Mouse (Mus musculus) C2C12 (cell line): ENCODE data around the gene Nebl. TPM values are rescaled to one million over a fixed set of nuclear protein-coding genes. Genes with fewer than 3 reads are reported as not detected.

Experiments used
- H3K27me3 ChIP-seq: one replicate; pipeline ENCODE4 v1.6.1; 2011; ENCODE audit not compliant: control insufficient read depth, insufficient read depth, insufficient read length
- H3K36me3 ChIP-seq: one replicate; pipeline ENCODE4 v1.6.1; 2011; ENCODE audit not compliant: control insufficient read depth, insufficient read depth
- H3K4me3 ChIP-seq: one replicate; pipeline ENCODE4 v1.5.1; 2011; ENCODE audit warnings: mild to moderate bottlenecking, control low read depth; ENCODE audit not compliant: poor library complexity, insufficient read depth, severe bottlenecking
- H3K79me2 ChIP-seq: one replicate; pipeline ENCODE4 v1.6.1; 2011; ENCODE audit not compliant: control insufficient read depth, insufficient read depth
- H3K79me3 ChIP-seq: one replicate; pipeline ENCODE4 v1.6.1; 2011; ENCODE audit warnings: low read depth, control low read depth
- H3ac ChIP-seq: one replicate; pipeline ENCODE3; 2011; ENCODE audit warnings: low read depth; ENCODE audit not compliant: control insufficient read depth, insufficient read length
- CEBPB ChIP-seq: IDR thresholded peaks from one replicate; pipeline ENCODE4 v1.6.1; 2011; ENCODE audit warnings: low read depth, mild to moderate bottlenecking, control low read depth, moderate library complexity
- CTCF ChIP-seq: IDR thresholded peaks from one replicate; pipeline ENCODE4 v1.5.1; 2011; ENCODE audit not compliant: control insufficient read depth, insufficient read depth, insufficient read length
- FOSL1 ChIP-seq: IDR thresholded peaks from one replicate; pipeline ENCODE4 v1.8.0; 2011; ENCODE audit warnings: mild to moderate bottlenecking, low read length; ENCODE audit not compliant: poor library complexity, insufficient read depth, severe bottlenecking
- MAX ChIP-seq: IDR thresholded peaks from one replicate; pipeline ENCODE4 v1.6.1; 2011; ENCODE audit warnings: mild to moderate bottlenecking, control low read depth
- MYOD1 ChIP-seq: IDR thresholded peaks from one replicate; pipeline ENCODE4 v1.6.1; 2011; ENCODE audit warnings: low read depth; ENCODE audit not compliant: control insufficient read depth, insufficient read length
- MYOG ChIP-seq: IDR thresholded peaks from one replicate; pipeline ENCODE4 v1.6.1; 2011; ENCODE audit not compliant: control insufficient read depth, insufficient read length; ENCODE audit errors: extremely low read depth
- USF1 ChIP-seq: IDR thresholded peaks from one replicate; pipeline ENCODE4 v1.6.1; 2011; ENCODE audit warnings: low read depth, mild to moderate bottlenecking, control low read depth, moderate library complexity
- polyA plus RNA-seq: library from polyadenylated mRNA; unstranded; fragments of >200 nt; fragmentation: generic; extraction: Trizol; gene quantifications from one replicate; pipeline ENCODE4 v1.2.1, GENCODE M21; 2012; ENCODE audit warnings: missing spikeins

The Nebl gene
- polyA plus RNA-seq, 1 experiment: 0.50 TPM

- Histone ChIP-seq H3ac (no peak overlapping the region), H3K79me2 (no peaks in the 10 kb centered on the region), H3K36me3 (no peaks in the 10 kb centered on the region), H3K27me3 (no peaks in the 10 kb centered on the region), H3K4me3 (no peak overlapping the region), H3K79me3 (no peaks in the 10 kb centered on the region)
- TF ChIP-seq CEBPB (no peak), MAX (no peak), MYOD1 (no peak), FOSL1 (peak; percentile 51)
Observed at GRCm38 (mm10) chr2:17741555-17741954, 10.3 kb upstream of the Nebl start.

- H3K36me3 ChIP-seq: no peaks in the 10 kb centered on the region
- TF ChIP-seq MAX (no peak), CTCF (no peak), MYOG (no peak), FOSL1 (no peak), MYOD1 (no peak), CEBPB (no peak), USF1 (no peak)
- H3K79me2 ChIP-seq: no peaks in the 10 kb centered on the region
- no peak overlapping the region for H3ac ChIP-seq
- H3K27me3 ChIP-seq: no peaks in the 10 kb centered on the region
- no peaks in the 10 kb centered on the region for H3K79me3 ChIP-seq
- H3K4me3 ChIP-seq: no peak overlapping the region
Observed at GRCm38 (mm10) chr2:17740454-17740853, 9.2 kb upstream of the Nebl start.

GRCm38 (mm10) chr2:17732210-17732609 lies 946 bp upstream of the Nebl start:
- H3ac ChIP-seq: no peak overlapping the region
- H3K79me3 ChIP-seq: no peaks in the 10 kb centered on the region
- H3K36me3 ChIP-seq: no peaks in the 10 kb centered on the region
- H3K27me3 ChIP-seq: no peaks in the 10 kb centered on the region
- H3K79me2 ChIP-seq: no peaks in the 10 kb centered on the region
- no peak for TF ChIP-seq MYOG
- H3K4me3 ChIP-seq: no peak overlapping the region

- Histone ChIP-seq H3K36me3 (no peaks in the 10 kb centered on the region), H3K4me3 (no peak overlapping the region), H3K27me3 (no peaks in the 10 kb centered on the region), H3K79me2 (no peaks in the 10 kb centered on the region), H3ac (no peak overlapping the region), H3K79me3 (no peaks in the 10 kb centered on the region)
- TF ChIP-seq MYOD1 (no peak), USF1 (no peak), MAX (no peak), MYOG (no peak), CEBPB (no peak), CTCF (no peak), FOSL1 (no peak)
Observed at GRCm38 (mm10) chr2:17731831-17732200, 552 bp upstream of the Nebl start.

GRCm38 (mm10) chr2:17730648-17730956 lies 662 bp downstream of the Nebl start:
- no peaks in the 10 kb centered on the region for H3K79me2 ChIP-seq
- H3K27me3 ChIP-seq: no peaks in the 10 kb centered on the region

GRCm38 (mm10) chr2:17729770-17730647 lies 1.3 kb downstream of the Nebl start:
- Histone ChIP-seq H3ac (no peak overlapping the region), H3K4me3 (no peak overlapping the region), H3K79me3 (no peaks in the 10 kb centered on the region), H3K36me3 (no peaks in the 10 kb centered on the region), H3K79me2 (no peaks in the 10 kb centered on the region), H3K27me3 (no peaks in the 10 kb centered on the region)
- no peak for TF ChIP-seq FOSL1
- TF ChIP-seq CTCF: no peak
- no peak for TF ChIP-seq MAX
- TF ChIP-seq MYOG: no peak
- no peak for TF ChIP-seq CEBPB
- no peak for TF ChIP-seq USF1
- TF ChIP-seq MYOD1: no peak

More at GRCm38 (mm10) chr2:17730648-17730956, 662 bp downstream of the Nebl start:
- Histone ChIP-seq H3K36me3 (no peaks in the 10 kb centered on the region), H3ac (peak overlapping the region; percentile 34), H3K4me3 (no peak overlapping the region), H3K79me3 (no peaks in the 10 kb centered on the region)
- TF ChIP-seq CEBPB (no peak), USF1 (no peak), FOSL1 (no peak), MAX (no peak), CTCF (no peak), MYOD1 (no peak), MYOG (no peak)
